Mouse (Mus musculus) brain, embryonic 18.5 days (tissue): ENCODE measurements around the gene Pnpla2.

Experiments
- DNase-seq: peaks from one replicate; pipeline ENCODE4 v3.0.0-alpha.2; 2012; ENCODE audit warnings: low read depth, low spot score

Gene Pnpla2

DNA sequence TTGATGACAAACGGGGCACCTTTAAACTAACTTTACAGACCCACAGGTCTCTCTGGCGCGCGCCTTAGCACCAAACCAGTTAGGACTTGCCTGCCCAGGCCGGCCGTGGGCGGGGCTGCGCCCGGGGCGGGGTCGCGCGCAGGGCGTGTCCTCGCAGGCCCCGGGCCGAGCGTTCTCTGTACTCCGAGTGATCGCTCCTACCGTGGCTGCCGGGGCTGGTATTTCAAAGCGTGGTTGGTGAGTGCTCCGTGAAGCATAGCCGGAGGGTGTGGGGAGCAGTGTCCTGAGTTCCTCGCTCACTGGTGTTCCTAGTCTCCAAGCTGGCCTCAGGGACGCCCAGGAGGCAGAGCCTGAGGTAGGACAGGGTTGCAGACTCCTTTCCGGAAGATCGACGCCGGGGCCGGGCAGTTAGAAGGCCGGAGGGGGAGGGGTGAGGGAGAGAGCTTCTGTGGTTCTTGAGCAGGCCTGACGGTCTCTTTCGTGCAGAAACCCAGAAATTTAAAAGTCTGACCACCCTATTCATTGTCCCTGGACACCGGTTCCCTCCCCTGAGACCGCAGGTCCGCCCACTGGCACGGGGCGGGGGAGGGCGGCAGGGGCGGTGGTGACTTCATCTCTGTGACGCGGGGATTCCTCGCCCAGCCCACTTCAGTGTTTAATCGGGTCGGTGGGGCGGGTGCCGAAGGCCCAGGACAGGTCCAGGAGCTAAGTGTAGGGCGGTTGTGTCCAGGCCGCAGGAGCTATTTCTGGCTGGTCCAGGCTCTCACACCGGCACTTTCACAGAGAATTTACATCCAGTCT lies 12.4 kb downstream of the Pnpla2 start, which contains the start of gene Cd151:
Gene Cd151 (plus strand): TSS at position 163 of the 801 bp plus-strand sequence.
- DNase-seq: no peak

DNA sequence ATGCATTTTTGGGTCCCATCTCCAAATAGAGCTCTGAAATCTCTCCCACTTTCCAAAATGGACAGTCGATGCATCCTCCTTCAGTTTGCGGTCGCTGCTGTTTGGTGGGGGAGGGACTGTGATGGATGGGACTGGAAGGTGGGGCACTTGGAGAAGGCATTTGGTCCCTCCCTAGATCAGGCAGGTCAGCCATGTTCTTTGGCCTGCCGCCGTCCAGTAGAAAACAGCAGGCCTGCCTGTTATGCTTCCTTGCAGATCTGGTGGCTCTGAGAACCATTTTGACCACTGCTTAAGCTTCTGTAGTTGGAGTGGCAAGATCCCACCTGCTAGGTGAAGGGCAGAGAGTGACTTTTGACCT lies 13.1 kb downstream of the Pnpla2 start:
- DNase-seq: no peak

DNA sequence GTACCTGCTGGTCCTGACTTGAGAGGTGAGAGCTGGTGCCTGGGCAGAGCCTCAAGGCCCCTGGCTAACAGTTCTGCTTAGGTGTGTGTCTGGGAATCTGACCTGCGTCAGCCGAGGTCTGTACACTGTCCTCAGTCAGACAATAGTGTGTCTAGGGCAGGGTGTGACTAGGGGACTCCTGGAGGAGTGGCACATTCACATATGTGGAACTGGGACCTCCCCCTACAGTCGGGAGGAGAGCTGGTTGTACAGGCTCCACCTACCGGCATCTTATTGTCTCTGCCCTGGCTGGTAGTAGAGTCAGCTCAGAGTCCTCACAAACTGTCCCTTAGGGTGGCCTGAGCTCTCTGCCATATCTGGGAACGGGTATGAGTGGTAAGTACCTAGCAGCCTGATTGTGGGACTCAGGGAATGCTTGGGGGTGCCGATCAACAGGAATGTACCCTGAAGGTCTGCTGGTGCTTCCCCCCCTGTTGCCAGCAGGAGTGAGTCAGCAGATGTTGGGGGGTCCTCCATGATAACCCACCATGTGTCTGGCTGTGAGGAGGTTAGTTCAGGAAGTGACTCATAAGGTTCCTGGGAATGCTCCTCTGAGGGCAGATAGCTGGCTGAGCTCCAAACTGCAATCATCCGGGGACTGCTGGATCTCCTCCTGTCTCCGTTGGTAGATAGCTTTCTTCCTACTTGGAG lies 13.7 kb downstream of the Pnpla2 start:
- DNase-seq: no peak

DNA sequence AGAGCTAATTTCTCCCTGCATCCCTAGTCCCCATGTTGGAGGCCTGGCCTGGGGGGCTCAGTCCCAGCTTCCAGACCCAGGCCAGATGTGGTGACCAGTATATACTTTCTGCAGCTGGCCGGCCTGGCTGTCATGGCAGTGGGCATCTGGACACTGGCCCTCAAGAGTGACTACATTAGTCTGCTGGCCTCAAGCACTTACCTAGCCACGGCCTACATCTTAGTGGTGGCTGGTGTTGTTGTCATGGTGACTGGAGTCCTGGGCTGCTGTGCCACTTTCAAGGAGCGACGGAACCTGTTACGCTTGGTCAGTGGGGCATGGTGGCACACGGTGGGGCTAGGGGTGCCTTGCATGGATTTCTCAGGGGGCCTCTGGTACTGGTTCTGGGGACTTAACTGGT lies 14.4 kb downstream of the Pnpla2 start:
- no peak for DNase-seq

DNA sequence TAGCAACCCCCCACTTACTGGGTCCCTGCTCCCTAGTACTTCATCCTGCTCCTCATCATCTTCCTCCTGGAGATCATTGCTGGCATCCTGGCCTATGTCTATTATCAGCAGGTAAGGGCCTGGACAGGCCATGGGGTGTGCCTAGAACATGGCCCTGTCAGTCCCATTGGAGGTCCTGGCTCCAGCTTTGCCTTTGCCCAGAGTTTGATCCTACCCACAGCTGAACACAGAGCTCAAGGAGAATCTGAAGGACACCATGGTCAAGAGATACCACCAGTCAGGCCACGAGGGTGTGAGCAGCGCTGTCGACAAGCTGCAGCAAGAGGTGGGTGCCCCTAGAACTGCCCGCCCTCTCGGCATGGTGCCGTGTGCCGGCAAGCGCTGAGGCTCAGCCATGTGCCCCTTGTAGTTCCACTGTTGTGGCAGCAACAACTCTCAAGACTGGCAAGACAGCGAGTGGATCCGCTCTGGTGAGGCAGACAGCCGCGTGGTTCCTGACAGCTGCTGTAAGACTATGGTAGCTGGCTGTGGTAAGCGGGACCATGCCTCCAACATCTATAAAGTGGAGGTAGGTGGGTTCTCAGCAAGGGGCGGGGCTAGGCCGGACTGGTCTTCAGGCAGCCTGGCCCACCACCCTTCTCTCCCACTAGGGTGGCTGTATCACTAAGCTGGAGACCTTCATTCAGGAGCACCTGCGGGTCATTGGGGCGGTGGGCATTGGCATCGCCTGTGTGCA lies 15.1 kb downstream of the Pnpla2 start:
- DNase-seq: no peak

DNA sequence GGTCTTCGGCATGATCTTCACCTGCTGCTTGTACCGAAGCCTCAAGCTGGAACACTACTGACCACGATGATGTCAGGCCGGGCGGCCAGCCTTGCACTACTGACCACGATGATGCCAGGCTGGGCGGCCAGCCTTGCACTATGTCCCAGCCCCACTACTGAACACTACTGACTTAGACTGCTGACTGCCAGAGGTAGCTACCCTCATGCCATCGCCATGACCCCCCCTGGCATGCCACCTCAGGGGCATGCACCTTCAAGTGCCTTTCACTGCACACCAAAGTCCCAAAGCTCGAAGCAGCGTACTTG lies 15.6 kb downstream of the Pnpla2 start:
- DNase-seq: no peak

DNA sequence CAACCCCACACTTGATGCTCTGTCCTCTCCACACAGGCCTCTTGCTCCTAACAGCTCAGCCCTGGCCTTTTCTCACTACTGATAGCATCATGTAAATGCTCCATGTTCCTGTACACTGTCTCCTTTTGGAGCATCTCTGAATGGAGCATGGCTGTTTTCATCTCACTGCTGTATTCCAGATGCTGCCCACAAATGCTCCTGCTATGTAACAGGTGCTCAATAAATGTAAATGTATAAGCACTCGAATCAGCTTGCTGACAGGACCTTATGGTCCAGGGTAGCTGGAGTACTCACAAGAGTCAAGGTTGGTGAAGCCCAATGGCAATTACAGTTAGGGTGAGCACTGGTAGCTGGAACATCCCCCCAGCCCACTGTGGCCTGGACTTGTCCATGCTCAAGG lies 16.2 kb downstream of the Pnpla2 start:
- no peak for DNase-seq

DNA sequence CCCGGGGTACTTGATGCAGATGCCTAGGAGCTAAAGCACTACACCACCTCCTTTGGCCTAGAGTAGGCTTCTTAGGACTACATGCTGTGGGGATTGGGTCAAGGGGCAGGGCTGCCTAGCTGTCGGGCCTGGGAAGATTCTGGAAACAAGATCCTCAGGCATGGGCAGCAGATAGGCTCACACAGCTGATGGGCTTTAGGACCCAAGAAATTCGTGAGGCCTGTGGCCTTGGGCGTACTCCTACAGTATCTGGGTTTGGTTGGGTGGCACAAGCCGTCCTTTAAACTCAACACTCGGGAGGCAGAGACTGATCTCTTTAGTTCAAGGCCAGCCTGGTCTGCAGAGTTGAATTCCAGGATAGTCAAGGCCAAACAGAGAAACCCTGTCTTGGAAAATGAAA lies 17.2 kb downstream of the Pnpla2 start:
- DNase-seq: no peak

DNA sequence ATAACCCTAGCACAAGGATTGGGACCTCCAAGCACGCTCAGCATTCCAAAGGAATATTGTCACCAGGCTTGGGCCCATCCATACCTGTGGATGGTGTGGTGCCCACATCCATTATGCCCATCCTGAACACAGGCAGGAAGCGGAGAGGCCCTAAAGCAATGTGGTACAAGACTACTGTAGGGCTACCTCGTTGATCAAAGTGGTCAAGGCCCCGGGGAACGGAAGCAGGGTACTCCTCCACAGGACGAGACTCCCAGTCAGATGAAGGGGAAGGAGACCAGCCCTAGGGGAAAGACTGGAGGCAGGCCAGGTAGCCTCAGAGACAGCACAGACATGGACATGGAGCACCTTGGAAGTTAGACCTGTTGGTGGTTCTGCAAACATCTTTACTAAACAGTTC lies 17.8 kb downstream of the Pnpla2 start:
- DNase-seq: no peak

DNA sequence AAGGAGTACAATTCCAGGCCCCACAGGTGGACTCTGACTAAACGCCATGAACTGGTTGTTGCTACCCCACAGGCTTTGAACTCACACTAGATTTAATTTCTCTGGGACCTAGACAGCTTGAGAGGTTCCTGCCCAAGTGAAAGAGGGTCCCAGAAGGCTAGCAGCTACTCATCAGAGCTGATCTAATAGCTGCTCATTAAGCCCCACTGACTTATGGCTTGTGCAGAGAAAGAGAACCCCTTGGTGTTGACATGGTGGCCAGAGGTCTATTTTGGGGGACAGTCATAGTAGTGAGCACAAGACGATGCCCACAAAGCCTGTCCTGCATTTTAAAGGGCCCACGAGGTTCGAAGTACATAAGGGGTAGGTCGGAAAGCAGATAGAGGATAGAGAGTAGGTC lies 19.2 kb downstream of the Pnpla2 start:
- DNase-seq: no peak

DNA sequence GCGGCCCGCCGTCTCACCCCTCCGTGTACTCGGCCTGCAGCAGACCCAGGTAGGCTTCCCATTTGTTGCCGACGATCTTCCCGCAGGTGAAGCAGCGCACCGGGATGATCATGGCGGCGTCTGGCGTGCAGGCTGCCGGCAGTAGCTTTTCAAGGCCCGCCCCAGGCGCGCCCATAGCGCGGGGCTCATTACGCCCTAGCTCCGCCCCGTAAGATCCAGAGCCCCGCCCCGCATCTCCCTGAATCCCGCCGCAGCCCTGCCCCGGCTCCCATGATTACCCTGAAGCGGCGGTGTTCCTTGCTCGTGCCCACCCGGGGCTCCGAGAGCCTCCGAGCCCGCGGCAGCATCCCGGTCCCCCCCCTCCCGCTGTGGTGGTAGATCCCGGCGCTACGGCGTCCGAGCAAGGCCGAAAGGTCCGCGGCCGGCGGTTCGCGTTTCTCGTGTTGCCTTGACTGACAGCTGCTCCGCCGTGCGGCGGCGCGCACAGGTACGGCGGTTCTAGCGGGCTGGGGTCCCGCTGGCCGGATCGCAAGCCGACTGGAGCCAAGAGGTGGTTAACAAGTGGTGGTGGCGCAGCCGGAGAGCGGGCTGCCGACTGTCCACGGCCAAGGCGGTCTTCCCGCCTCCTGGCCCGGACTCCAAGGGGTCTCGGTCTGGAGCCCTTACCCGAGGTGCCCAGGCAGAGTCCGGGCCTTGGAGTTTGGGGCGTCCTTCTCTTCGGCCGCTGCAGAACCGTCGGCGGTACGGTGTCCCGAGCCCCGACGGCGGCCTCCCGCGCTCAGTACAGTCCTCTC lies 20.2 kb downstream of the Pnpla2 start, which contains the start of the genes Polr2l and Tspan4:
Gene Polr2l (minus strand): TSS at position 122 of the 794 bp plus-strand sequence.
Gene Tspan4 (plus strand): TSS at position 230 of the 794 bp plus-strand sequence.
- DNase-seq: peak; percentile 71

DNA sequence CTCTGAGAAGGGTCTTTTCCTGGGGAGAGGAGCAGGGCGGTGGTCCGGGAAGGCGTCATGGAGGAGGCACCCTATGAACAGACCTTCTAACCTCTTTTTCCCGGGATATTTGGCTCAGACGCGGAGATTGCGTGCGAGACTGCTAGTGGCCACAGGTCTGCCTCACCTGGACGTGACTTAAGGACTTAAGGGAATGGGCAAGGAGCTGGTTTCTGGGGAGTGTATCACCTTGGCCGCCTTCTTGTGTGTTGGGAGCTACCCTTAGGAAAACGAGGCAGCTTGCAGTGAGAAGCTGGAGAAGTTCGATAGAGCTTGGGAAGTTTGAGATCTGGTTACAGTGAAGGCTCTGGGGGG lies 20.8 kb downstream of the Pnpla2 start:
- DNase-seq: no peak

DNA sequence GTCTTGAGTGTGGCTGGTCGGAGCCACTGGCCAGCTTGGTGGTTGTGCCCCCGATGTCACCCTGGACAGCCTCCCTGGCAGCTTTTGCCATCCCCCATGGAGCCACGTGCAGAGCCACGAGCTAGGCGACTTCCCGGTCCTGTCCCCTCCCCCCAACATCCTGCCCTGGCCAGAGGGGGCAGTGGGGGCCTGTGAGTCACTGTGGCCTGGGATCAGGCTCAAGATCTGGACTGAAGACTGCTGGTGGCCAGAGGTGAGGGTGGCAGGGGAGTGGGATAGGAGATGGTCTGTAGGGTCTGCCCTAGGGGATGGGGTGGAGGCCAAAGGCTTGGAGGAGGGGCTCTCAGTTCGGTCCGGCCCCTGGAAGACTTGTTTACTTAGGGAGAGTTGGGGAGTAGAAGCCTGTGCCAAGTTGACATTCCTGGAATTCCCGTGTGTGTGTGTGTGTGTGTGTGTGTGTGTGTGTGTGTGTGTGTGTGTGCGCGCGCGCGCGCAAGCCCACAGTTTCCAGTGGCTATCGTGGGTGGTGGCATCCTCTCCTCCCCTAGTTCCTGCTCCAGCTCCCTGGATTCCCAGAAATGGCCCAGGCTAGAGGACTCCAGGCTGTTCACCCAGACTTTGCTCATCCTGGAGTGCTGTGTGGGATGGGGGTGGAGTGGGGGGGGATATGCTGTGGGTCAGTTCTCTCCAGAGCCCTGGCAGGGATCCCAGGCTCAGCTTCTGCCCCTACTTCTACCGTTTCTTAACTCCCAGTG lies 21.4 kb downstream of the Pnpla2 start:
- no peak for DNase-seq

DNA sequence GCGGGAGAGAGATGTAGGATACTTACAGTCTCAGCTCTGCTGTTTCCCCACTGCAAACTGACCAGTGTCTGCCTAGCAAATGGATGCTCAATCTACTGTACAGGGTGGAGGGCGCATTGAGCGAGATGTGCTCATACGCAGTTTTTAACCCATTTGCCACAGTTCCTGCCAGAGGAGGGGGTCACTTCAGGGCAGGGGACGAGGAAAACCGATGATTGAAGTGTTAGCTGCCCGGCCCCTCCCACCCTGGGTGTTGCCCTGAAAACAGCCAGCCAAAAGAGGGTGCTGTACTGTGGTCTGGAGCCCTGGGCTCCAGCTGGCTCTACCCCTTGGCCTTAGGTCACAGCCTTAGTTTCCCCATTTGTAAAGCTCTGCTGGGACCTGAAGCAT lies 22.0 kb downstream of the Pnpla2 start:
- DNase-seq: no peak

DNA sequence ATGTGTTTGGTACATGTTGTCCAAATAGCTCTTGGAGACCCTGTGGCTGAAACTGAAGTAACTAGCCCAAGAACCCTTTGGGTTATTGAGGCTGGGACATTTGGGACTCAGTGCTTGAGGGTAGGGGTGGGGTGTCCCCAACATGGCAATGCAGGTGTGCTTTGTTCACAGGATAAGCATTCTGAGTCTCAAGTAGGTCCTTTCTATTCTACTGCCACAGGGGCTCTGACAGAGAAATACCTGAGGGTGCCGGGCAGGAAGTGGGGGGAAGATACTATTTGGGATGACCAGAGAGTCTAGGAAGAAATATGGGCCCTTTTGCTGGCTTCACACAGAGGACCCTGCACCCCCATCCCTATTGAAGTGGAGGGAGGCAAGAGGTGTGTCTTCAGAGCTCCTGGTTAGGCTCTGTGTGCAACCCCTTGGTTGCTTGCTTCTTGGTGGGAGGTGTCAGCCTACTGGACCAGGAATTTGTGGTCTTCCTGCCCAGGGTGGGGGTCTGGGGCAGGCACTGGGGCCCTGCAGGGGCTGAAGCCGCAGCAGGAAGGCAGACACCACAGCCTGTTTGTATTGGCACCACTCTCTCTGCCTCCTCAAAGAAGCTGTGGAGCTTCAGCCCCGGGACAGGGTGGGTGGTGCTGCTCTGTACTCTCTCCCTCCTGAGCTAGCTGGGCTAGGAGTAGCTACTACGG lies 22.7 kb downstream of the Pnpla2 start:
- no peak for DNase-seq

DNA sequence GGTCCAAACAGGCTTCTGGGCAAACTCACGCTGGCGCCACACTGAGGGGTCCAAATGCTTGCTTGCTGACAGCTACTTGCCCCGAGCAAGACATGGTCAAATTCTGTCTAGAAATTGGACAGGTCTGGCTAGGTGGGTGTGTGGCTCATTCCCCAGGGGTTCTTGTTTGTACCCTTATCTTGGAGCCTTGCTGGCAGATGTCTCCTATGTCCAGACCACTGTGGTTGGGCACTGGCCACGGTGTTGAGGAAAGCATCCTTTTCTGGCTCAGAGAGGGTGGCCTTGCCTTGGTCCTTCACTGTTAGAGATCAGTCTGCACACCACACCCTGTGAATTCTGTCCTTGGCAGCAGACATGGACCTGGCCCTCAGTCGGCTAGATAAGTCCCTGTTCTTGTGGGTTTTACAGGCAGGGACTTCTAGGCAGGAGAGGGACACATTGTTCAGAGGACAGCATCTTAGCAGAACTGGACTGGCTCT lies 23.3 kb downstream of the Pnpla2 start:
- DNase-seq: no peak

DNA sequence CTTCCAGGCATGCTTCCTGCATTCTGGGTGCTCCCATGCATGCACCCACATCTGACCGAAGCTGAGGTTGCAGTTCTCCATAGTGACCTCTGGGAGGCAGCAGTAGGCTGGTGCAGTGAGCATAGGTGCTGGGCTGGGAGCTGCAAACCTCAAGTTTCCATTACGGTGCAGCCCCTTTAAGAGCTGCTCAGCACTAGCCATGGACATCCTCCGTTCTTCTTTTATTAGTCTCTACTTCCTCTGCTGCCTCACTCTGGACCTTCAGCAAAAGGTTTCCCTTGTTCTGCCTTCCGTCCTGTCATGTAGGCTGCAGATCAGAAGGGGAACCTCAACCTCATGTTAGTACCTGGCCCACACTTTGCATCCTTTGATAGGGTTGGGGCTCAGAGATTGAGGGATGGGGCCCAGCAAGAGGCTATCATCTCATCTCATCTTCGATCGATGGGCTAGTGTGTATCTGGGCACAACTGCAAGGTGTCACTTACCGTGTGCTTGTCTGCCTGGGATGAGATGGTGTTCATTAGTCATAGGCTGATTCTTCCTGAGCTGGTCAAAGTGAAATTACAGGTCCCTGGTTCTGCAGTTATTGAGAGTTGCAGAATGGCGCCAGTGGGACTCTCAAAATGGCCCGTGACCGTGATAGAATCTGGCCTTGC lies 26.0 kb downstream of the Pnpla2 start:
- DNase-seq: no peak

DNA sequence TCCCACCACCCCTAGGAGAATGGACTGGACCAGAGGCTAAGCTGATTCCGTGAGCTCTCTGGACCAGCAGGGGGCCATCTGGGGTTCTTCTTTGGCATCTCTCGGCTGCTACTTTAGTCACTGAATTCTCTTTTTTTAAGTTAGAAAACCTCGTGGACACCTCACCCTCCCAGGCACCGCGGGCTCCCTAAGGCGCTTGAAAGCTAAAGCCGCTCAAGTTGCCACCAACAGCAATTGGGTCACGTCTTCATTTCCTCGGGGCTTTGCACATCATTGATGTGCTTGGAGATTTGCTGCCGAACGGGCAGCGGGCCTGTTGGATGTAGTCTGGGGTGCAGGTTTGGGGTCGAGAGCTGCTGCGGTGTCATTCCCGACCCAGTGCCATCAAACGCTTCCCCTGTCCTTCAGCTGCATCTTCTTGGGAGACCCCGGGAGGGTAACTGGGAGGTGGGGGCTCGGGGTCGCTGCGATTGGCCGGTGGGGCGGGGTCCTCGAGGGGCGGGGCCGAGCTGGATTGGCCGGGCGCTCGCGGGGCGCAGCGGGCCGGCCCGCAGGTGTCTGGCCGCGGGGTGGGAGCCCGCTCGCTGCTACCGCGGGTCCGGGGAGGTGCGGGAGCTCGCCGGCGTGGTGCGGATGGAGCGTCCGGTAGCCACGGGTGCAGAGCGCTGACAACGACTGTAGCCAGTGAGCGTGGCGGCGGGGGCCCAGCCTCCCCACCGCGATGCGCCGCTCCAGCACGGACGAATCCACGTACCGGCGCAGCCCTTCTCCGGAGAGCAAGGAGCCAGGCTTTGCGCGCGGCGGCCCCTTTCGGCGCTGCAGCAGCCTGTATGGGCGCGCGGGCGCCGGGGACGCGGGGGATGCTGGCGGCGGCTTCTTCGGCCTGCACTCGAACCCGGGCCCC lies 26.8 kb downstream of the Pnpla2 start:
- no peak for DNase-seq

DNA sequence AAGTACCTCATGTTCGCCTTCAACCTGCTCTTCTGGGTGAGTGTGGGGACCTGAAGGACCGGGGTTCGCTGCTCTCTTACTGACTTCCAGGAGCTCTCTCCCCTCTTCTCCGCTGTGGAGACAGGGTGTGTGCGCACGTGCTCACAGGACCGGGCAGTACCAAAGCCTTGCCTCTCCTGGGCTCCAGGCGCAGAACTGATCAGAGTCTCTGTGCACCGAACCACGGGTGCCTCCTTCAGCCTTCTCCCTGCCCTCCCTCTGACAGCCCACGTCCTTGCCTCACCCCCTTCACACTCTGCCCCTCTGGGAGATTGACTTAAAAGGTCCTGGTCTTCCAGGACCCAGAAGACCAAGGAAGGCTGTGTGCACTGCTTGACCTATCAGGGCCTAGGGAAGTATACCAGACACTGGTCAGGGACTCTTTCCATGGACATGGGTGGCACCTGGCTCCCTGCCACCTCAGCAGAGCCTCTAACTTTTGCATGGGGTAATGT lies 27.6 kb downstream of the Pnpla2 start:
- no peak for DNase-seq
